Mouse (Mus musculus): ENCODE measurements around the gene Gm17555. TPM values are rescaled to one million over a fixed set of nuclear protein-coding genes. Genes with fewer than 3 reads are reported as not detected.
"Not testable (repeated sequence)": the region's sequence is repeated elsewhere in the genome, so short reads cannot be mapped to it uniquely, and the experiment has no call there.

Gm17555 gene
- polyA plus RNA-seq (2015; fragmentation: Nextera tagmentation; extraction: Ambion mirVana): 0.19 TPM in 1 of 2 replicates, not detected in the other

DNA sequence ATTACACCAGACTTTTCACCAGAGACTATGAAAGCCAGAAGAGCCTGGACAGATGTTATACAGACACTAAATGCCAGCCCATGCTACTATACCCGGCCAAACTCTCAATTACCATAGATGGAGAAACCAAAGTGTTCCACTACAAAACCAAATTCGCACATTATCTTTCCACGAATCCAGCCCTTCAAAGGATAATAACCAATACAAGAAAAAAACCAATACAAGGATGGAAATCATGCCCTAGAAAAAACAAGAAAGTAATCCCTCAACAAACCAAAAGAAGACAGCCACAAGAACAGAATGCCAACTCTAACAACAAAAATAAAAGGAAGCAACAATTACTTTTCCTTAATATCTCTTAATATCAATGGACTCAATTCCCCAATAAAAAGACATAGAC is at the start of gene Gm17555:
Gm17555 (plus strand) TSS at position 301 of the 400 bp plus-strand sequence.
- WGBS: 91% methylated on average over 3 of the region's 3 CpGs
- H3K9ac ChIP-seq (replicated peaks; ENCODE audit: low read depth, low read length); H3K9me3 ChIP-seq (ENCODE audit: control insufficient read depth, low read length); H3K4me2 ChIP-seq (ENCODE audit: low read length); H3K36me3 ChIP-seq (ENCODE audit: control insufficient read depth, insufficient read depth); H3K4me3 ChIP-seq (replicated peaks; ENCODE audit: low read length); H3K4me1 ChIP-seq (replicated peaks; ENCODE audit: control insufficient read depth, insufficient read depth, low read length); H3K27me3 ChIP-seq (replicated peaks; ENCODE audit: control insufficient read depth, insufficient read depth, low read length); ATAC-seq; H3K27ac ChIP-seq (ENCODE audit: low read length): not testable (repeated sequence)

DNA sequence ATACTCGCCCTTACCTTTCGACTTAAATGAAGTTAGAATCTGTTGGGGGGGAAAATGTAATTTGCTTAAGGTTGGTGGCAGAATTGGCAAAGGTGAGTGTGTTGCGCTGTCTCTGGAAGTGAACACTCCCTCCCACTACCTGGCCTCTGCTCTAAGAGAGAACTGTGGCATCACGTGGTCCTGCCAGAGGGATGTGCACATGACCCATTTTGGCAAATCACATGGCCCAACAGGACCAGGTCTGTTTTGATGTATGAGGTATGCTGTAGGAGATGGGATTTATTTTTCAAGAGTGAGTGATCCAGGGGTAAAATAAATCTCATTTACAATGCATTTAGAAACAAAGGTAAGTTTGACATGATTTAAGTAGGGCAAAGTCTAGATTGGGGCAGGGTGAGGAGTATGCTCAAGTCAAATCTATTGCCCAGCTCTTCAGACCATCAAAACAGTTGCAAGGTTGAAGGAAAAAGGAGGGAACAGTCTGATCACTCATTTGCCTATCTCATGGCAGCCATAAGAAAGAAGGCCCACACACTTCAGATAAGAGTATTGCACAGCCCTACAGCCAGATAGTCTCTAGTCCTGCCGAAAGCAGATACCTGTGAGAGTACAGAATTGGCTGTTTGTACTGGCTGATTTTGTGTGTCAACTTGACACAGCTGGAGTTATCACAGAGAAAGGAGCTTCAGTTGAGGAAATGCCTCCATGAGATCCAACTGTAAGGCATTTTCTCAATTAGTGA is 49.5 kb upstream of the Gm17555 start:
- H3K9ac ChIP-seq (replicated peaks; ENCODE audit: low read depth, low read length): no peak overlapping the region
- WGBS: 93% methylated on average over 5 of the region's 5 CpGs

DNA sequence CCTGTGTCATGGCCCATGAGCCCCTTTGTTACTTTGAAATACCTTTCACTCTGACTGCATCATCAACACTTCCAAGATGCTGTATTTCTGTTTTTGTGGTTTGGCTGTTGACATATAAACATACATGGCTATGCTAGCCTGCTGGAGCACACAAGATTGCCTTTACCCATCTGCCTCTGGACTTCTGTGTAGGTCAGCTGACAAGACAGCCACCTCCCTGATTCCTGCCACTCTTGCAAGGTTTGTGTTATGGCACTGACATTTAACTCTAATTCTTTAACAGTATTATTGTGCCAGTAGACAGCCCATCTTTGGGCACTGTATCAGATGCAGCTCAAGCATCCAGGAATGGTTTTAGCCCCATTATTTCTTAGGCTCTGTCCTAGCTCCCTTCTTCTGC is 48.6 kb upstream of the Gm17555 start:
- no peak overlapping the region for H3K4me3 ChIP-seq (replicated peaks; ENCODE audit: low read length)
- no peaks in the 10 kb centered on the region for H3K27me3 ChIP-seq (replicated peaks; ENCODE audit: control insufficient read depth, insufficient read depth, low read length)
- H3K4me2 ChIP-seq (ENCODE audit: low read length): no peak overlapping the region
- H3K9me3 ChIP-seq (ENCODE audit: control insufficient read depth, low read length): no peaks in the 10 kb centered on the region
- H3K4me1 ChIP-seq (replicated peaks; ENCODE audit: control insufficient read depth, insufficient read depth, low read length): no peaks in the 10 kb centered on the region
- H3K36me3 ChIP-seq (ENCODE audit: control insufficient read depth, insufficient read depth): peaks cover 11% of the 10 kb centered on the region; the same call in 1 of the 2 replicates
- no peak overlapping the region for H3K9ac ChIP-seq (replicated peaks; ENCODE audit: low read depth, low read length)
- ATAC-seq: no peak
- H3K27ac ChIP-seq (ENCODE audit: low read length): no peak overlapping the region

More for the DNA sequence above, 49.5 kb upstream of the Gm17555 start:
- Histone ChIP-seq H3K9me3 (ENCODE audit: control insufficient read depth, low read length) (no peaks in the 10 kb centered on the region), H3K27me3 (replicated peaks; ENCODE audit: control insufficient read depth, insufficient read depth, low read length) (no peaks in the 10 kb centered on the region), H3K4me3 (replicated peaks; ENCODE audit: low read length) (no peak overlapping the region), H3K4me2 (ENCODE audit: low read length) (no peak overlapping the region), H3K4me1 (replicated peaks; ENCODE audit: control insufficient read depth, insufficient read depth, low read length) (no peaks in the 10 kb centered on the region), H3K27ac (ENCODE audit: low read length) (no peak overlapping the region), H3K36me3 (ENCODE audit: control insufficient read depth, insufficient read depth) (peaks cover 16% of the 10 kb centered on the region)
- ATAC-seq: no peak

DNA sequence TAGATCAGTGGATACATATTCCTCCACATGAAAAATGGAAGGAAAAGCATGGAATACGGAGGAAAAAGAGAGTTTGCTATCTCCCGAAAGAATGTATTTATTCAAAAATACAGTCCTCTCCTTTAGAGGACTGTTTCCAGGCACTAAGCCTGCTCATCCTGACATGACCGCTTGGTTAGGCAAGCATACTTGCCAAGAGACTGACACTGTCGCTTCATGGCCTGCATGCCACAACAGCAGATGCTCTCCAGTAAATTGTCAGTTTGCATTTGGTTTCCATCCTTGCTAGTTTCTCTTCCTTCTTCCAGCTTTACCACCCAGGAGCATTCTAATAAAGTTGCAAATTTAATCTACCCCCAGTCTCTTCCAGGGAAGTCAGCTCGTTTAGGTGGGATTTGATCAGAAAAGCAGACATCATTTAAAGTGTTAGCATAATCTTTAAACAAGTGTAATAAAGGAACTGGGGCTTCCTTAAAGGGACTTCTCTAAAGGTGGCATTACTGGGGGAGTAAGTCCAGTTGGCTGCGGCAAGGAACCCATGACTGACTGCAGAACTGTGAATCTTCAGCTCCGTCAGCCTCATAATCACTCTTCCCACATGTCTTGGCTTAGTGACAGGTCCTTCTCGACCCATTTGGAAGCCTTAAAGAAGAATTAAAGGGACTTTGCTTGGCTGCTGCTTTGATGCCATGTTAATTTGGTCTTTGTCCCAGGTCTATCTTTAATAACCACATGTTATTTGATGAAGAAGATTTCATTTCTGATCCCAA is 47.9 kb upstream of the Gm17555 start:
- no peak for ATAC-seq
- Histone ChIP-seq H3K4me3 (replicated peaks; ENCODE audit: low read length) (no peak overlapping the region), H3K4me2 (ENCODE audit: low read length) (no peak overlapping the region), H3K9me3 (ENCODE audit: control insufficient read depth, low read length) (no peaks in the 10 kb centered on the region), H3K36me3 (ENCODE audit: control insufficient read depth, insufficient read depth) (peaks cover 8% of the 10 kb centered on the region; the same call in 1 of the 2 replicates), H3K4me1 (replicated peaks; ENCODE audit: control insufficient read depth, insufficient read depth, low read length) (no peaks in the 10 kb centered on the region), H3K27ac (ENCODE audit: low read length) (no peak overlapping the region), H3K27me3 (replicated peaks; ENCODE audit: control insufficient read depth, insufficient read depth, low read length) (no peaks in the 10 kb centered on the region), H3K9ac (replicated peaks; ENCODE audit: low read depth, low read length) (no peak overlapping the region)
- 85% methylated on average over 8 of the region's 8 CpGs for WGBS

DNA sequence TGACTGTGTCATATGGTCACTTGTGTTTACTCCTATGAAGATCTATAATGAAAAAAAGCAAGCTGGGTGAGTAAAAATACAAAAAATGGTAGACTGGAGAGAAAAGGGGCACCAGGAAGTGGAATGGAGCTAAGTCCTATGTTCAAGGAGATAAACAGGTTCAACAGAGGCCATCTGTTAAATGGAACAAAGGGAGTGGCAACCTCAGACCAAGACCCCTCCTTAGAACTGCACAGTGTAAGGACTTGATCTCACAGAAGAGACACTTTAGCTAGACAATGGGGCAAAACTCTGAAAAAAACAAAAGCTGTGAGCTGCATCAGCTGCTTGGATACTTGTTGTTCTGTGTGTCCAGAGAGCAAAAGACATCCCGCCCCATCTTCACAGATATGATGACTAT is 43.5 kb upstream of the Gm17555 start:
- Histone ChIP-seq H3K4me1 (replicated peaks; ENCODE audit: control insufficient read depth, insufficient read depth, low read length) (no peaks in the 10 kb centered on the region), H3K27ac (ENCODE audit: low read length) (no peak overlapping the region), H3K4me3 (replicated peaks; ENCODE audit: low read length) (no peak overlapping the region), H3K9ac (replicated peaks; ENCODE audit: low read depth, low read length) (no peak overlapping the region), H3K36me3 (ENCODE audit: control insufficient read depth, insufficient read depth) (no peaks in the 10 kb centered on the region), H3K4me2 (ENCODE audit: low read length) (no peak overlapping the region), H3K9me3 (ENCODE audit: control insufficient read depth, low read length) (no peaks in the 10 kb centered on the region), H3K27me3 (replicated peaks; ENCODE audit: control insufficient read depth, insufficient read depth, low read length) (no peaks in the 10 kb centered on the region)
- 100% methylated on average over 1 of the region's 1 CpGs for WGBS
- no peak for ATAC-seq

DNA sequence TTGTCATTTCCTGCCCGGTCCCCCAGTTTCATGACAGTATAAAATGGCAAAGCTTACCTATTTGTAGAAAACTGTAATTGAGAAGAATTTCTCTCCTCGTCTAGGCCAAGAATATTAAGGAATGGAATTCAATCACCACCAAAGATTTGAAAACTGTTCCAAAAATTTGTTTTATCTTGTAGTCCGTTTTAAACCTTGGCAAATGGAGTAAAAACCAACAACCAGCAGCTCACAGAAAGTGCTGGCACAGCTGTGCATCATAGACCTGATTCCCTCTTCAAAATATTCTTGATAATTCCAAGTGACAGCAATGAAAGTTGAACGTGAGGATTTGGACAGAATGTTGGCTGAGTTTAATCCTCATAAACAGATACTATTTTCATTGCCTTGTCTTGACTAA is 23.6 kb upstream of the Gm17555 start:
- no peak overlapping the region for H3K9ac ChIP-seq (replicated peaks; ENCODE audit: low read depth, low read length)
- H3K9me3 ChIP-seq (ENCODE audit: control insufficient read depth, low read length): no peaks in the 10 kb centered on the region
- H3K4me2 ChIP-seq (ENCODE audit: low read length): no peak overlapping the region
- H3K4me3 ChIP-seq (replicated peaks; ENCODE audit: low read length): no peak overlapping the region
- WGBS: 74% methylated on average over 4 of the region's 4 CpGs
- H3K27ac ChIP-seq (ENCODE audit: low read length): no peak overlapping the region
- no peaks in the 10 kb centered on the region for H3K4me1 ChIP-seq (replicated peaks; ENCODE audit: control insufficient read depth, insufficient read depth, low read length)
- no peak for ATAC-seq
- H3K36me3 ChIP-seq (ENCODE audit: control insufficient read depth, insufficient read depth): no peaks in the 10 kb centered on the region
- H3K27me3 ChIP-seq (replicated peaks; ENCODE audit: control insufficient read depth, insufficient read depth, low read length): no peaks in the 10 kb centered on the region

DNA sequence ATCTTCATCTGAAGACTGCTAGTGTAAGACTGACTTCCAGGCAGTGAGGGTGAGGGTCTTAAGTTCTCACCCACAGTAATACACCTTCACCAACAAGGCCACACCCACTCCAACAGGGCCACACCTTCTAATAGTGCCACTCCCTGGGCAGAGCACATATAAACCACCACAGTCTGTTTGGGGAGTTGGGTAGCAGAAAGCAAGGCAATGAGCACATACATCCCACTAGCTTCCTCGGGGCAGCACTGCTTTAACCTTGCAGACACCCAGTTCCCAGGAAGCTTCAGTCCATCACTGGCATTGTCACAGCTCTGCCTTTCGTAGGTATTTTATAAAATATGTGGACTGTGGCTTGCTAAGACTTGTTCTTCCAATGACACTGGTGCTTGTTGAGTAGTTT is 22.8 kb upstream of the Gm17555 start:
- no peaks in the 10 kb centered on the region for H3K27me3 ChIP-seq (replicated peaks; ENCODE audit: control insufficient read depth, insufficient read depth, low read length)
- WGBS: 75% methylated on average over 2 of the region's 2 CpGs

DNA sequence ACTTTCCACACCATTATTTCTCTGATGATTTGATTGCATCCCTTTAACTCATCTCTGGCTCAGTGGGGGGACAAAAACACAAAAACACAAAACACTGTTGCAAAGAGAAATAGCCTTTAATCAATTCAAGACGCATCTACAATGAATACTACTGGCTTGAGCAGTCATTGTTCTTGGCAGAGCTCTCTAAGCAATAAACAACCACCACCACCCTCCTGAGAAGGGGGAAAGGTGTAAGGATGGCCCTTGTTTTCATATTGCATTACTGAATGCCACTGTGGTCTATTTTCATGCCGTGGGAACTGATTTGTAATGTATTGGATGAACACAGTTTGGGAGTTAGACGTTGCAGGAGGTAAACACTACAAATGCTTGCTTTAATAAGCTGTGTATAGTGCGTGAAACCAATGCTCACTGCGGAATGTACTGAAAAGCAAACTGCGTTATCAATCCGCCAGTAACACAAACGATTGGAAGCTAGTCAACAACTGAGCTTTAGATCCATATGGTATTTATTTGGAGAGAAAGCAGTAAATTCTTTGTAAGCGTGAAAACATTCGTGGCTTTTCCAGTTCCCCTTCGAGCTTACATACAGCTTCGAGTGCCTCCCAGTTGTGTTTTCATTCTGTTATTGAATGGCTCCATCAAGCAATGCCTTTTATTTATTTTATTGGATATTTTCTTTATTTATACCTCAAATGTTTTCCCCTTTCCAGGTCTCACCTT is 19.1 kb upstream of the Gm17555 start:
- no peak overlapping the region for H3K4me2 ChIP-seq (ENCODE audit: low read length)
- no peak overlapping the region for H3K4me3 ChIP-seq (replicated peaks; ENCODE audit: low read length)
- no peak overlapping the region for H3K9ac ChIP-seq (replicated peaks; ENCODE audit: low read depth, low read length)
- H3K27ac ChIP-seq (ENCODE audit: low read length): no peak overlapping the region
- WGBS: 57% methylated on average over 12 of the region's 12 CpGs
- no peaks in the 10 kb centered on the region for H3K4me1 ChIP-seq (replicated peaks; ENCODE audit: control insufficient read depth, insufficient read depth, low read length)
- ATAC-seq: no peak
- H3K9me3 ChIP-seq (ENCODE audit: control insufficient read depth, low read length): no peaks in the 10 kb centered on the region
- no peaks in the 10 kb centered on the region for H3K27me3 ChIP-seq (replicated peaks; ENCODE audit: control insufficient read depth, insufficient read depth, low read length)
- no peaks in the 10 kb centered on the region for H3K36me3 ChIP-seq (ENCODE audit: control insufficient read depth, insufficient read depth)

More for the DNA sequence above, 22.8 kb upstream of the Gm17555 start:
- H3K4me1 ChIP-seq (replicated peaks; ENCODE audit: control insufficient read depth, insufficient read depth, low read length): no peaks in the 10 kb centered on the region
- H3K4me3 ChIP-seq (replicated peaks; ENCODE audit: low read length): no peak overlapping the region
- H3K4me2 ChIP-seq (ENCODE audit: low read length): no peak overlapping the region
- no peak for ATAC-seq
- no peak overlapping the region for H3K27ac ChIP-seq (ENCODE audit: low read length)
- H3K9ac ChIP-seq (replicated peaks; ENCODE audit: low read depth, low read length): no peak overlapping the region
- H3K36me3 ChIP-seq (ENCODE audit: control insufficient read depth, insufficient read depth): no peaks in the 10 kb centered on the region
- no peaks in the 10 kb centered on the region for H3K9me3 ChIP-seq (ENCODE audit: control insufficient read depth, low read length)

DNA sequence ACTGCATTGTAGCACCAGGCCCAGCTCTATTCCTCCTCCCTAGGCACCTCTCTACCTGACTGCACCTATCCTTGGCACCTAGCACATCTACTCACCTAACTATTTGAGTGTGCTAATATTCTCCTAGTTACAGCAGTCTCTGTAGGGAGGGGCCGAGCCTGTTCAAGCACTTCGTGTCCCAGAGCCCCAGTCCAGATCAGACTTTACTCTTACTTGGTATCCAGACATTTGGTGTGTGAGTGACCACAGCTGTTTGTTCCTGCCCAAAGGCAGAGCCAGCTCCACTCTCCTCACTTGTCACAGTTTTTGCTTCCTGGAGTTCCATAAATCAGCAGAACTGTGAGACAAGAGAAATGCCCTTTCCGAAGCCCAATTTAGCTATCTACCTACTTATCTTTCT is 15.9 kb upstream of the Gm17555 start:
- H3K36me3 ChIP-seq (ENCODE audit: control insufficient read depth, insufficient read depth): no peaks in the 10 kb centered on the region
- 94% methylated on average over 3 of the region's 3 CpGs for WGBS
- no peaks in the 10 kb centered on the region for H3K4me1 ChIP-seq (replicated peaks; ENCODE audit: control insufficient read depth, insufficient read depth, low read length)
- no peak overlapping the region for H3K9ac ChIP-seq (replicated peaks; ENCODE audit: low read depth, low read length)
- H3K4me2 ChIP-seq (ENCODE audit: low read length): no peak overlapping the region
- H3K9me3 ChIP-seq (ENCODE audit: control insufficient read depth, low read length): no peaks in the 10 kb centered on the region
- H3K4me3 ChIP-seq (replicated peaks; ENCODE audit: low read length): no peak overlapping the region
- no peaks in the 10 kb centered on the region for H3K27me3 ChIP-seq (replicated peaks; ENCODE audit: control insufficient read depth, insufficient read depth, low read length)
- no peak overlapping the region for H3K27ac ChIP-seq (ENCODE audit: low read length)
- no peak for ATAC-seq

Measured in forebrain, embryonic 16.5 days (tissue).